Mouse (Mus musculus) heart, adult 18-20 months (tissue): Measurements from ENCODE around the gene Islr. TPM values are rescaled to one million over a fixed set of nuclear protein-coding genes. Genes with fewer than 3 reads are reported as not detected.
A peak's percentile ranks its signal among the peaks of the same experiment; 100 is the strongest.

ENCODE experiments used
- DNase-seq, 2 experiments: peaks; one replicate each; pipeline ENCODE4 v3.0.0; 2021 to 2022; ENCODE audit warnings: mixed read lengths in 1 of 2
- total RNA-seq, 2 experiments: library from RNA; stranded (reverse); gene quantifications; 2 replicates each; pipeline ENCODE4 v1.2.3; 2021

The Islr gene
- total RNA-seq, 2 experiments from 2014 or later = 19.2 to 19.8 TPM

- DNase-seq = no peak
Observed at GRCm38 (mm10) chr9:58224356-58224755, 20.2 kb upstream of the Islr start.

- peak in 1 of 2 experiments; percentile 47 for DNase-seq
Observed at GRCm38 (mm10) chr9:58220218-58220903, 16.3 kb upstream of the Islr start.

GRCm38 (mm10) chr9:58218539-58218938 is 14.4 kb upstream of the Islr start:
- DNase-seq = no peak

- no peak for DNase-seq
Observed at GRCm38 (mm10) chr9:58216402-58216801, 12.3 kb upstream of the Islr start.

- DNase-seq = peak in 1 of 2 experiments; percentile 54
Observed at GRCm38 (mm10) chr9:58214519-58215180, 10.5 kb upstream of the Islr start.

GRCm38 (mm10) chr9:58213865-58214264 is 9.8 kb upstream of the Islr start:
- no peak for DNase-seq

GRCm38 (mm10) chr9:58213377-58213776 is 9.3 kb upstream of the Islr start:
- no peak for DNase-seq

GRCm38 (mm10) chr9:58210304-58210627 is 6.2 kb upstream of the Islr start:
- no peak for DNase-seq

GRCm38 (mm10) chr9:58209462-58210303 is 5.6 kb upstream of the Islr start:
- no peak for DNase-seq

- no peak for DNase-seq
Observed at GRCm38 (mm10) chr9:58206013-58206412, 1.9 kb upstream of the Islr start.

GRCm38 (mm10) chr9:58204448-58205000 is 418 bp upstream of the Islr start:
- peak; percentile 92 to 99 for DNase-seq

GRCm38 (mm10) chr9:58202676-58203453 is 1.2 kb downstream of the Islr start:
- no peak for DNase-seq

- DNase-seq = no peak
Observed at GRCm38 (mm10) chr9:58201861-58202549, 2.1 kb downstream of the Islr start.

- no peak for DNase-seq
Observed at GRCm38 (mm10) chr9:58201091-58201842, 2.8 kb downstream of the Islr start.

GRCm38 (mm10) chr9:58200270-58201090 is 3.6 kb downstream of the Islr start:
- no peak for DNase-seq

GRCm38 (mm10) chr9:58199381-58200269 is 4.5 kb downstream of the Islr start:
- no peak for DNase-seq

- DNase-seq = no peak
Observed at GRCm38 (mm10) chr9:58198801-58199371, 5.2 kb downstream of the Islr start.
